Mouse (Mus musculus) olfactory bulb, adult 2 months (tissue): ENCODE data around the gene Akap13.

ENCODE experiments used
- CTCF ChIP-seq: fragments of 200-500 bp; IDR thresholded peaks from 2 replicates; pipeline ENCODE4 v1.5.1; 2012; ENCODE audit warnings: low read depth, mild to moderate bottlenecking, low read length, moderate library complexity; ENCODE audit not compliant: insufficient read depth
- POLR2A ChIP-seq: fragments of 200-500 bp; IDR thresholded peaks from 2 replicates; pipeline ENCODE4 v1.6.1; 2012; ENCODE audit warnings: mild to moderate bottlenecking, low read depth, low read length, moderate library complexity; ENCODE audit not compliant: insufficient read depth

DNA sequence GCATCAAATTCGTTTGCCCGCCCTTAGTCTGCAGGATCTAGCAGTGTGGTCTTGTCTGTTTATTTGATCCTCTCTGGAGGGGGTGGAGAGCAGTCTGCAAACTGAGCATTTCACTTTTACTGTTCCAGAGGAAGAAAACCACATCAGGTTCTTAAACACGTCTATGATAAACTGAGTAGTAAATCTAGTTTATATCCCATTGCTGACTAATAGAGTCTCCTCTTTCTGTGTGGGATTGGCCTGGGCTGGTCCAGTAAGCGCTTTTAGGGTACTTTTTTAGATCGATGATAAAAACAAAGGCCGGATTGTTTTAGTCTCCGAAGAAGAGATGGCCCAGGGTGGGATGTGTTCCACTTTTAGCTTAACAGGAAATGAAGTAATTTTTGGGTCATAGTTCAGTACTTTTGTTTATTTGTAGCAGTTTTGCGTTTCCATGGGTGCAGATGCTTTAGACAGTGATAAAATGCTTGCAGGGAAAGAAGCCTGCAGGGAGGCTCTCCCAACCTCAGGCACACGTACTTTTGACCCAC is 119.9 kb downstream of the Akap13 start:
- TF ChIP-seq POLR2A (no peak), CTCF (no peak)
